Mouse (Mus musculus) heart, postnatal 0 days (tissue): ENCODE measurements around the gene Cyp2c40. TPM values are rescaled to one million over a fixed set of nuclear protein-coding genes. Genes with fewer than 3 reads are reported as not detected.

Experiments
- ATAC-seq: fragments of 200-750 bp; cut with Nextera tagmentation; 2 replicates; pipeline ENCODE4 v1.8.0; 2017; ENCODE audit warnings: low read depth, moderate number of reproducible peaks, moderate library complexity; ENCODE audit not compliant: insufficient read depth
- DNase-seq: peaks from one replicate; pipeline ENCODE4 v3.0.0-alpha.2; 2016; ENCODE audit warnings: low spot score
- H3K27ac ChIP-seq: fragments of 300-500 bp; sonication (generic); 2 replicates; pipeline ENCODE4 v1.5.1; 2014; ENCODE audit warnings: low read depth, mild to moderate bottlenecking
- H3K27me3 ChIP-seq: fragments of 300-500 bp; sonication (generic); 2 replicates; pipeline ENCODE4 v1.6.1; 2014; ENCODE audit warnings: low read length, mixed read lengths; ENCODE audit not compliant: control insufficient read depth, insufficient read depth
- H3K36me3 ChIP-seq: fragments of 300-500 bp; sonication (generic); replicated peaks from 2 replicates; pipeline ENCODE4 v1.6.1; 2014; ENCODE audit warnings: low read length, mixed read lengths; ENCODE audit not compliant: control insufficient read depth, insufficient read depth
- H3K4me1 ChIP-seq: fragments of 300-500 bp; sonication (generic); 2 replicates; pipeline ENCODE4 v1.6.1; 2014; ENCODE audit warnings: antibody characterized with exemption; ENCODE audit not compliant: control insufficient read depth, insufficient read depth
- H3K4me2 ChIP-seq: fragments of 300-500 bp; sonication (generic); 2 replicates; pipeline ENCODE4 v1.6.1; 2014; ENCODE audit warnings: low read depth, mild to moderate bottlenecking, low read length, moderate library complexity
- H3K4me3 ChIP-seq: fragments of 300-500 bp; sonication (generic); 2 replicates; pipeline ENCODE4 v1.5.1; 2014; ENCODE audit warnings: low read depth, low read length
- H3K9ac ChIP-seq: fragments of 300-500 bp; sonication (generic); replicated peaks from 2 replicates; pipeline ENCODE4 v1.6.1; 2014; ENCODE audit warnings: low read depth, low read length, mixed read lengths
- H3K9me3 ChIP-seq: fragments of 300-500 bp; sonication (generic); replicated peaks from 2 replicates; pipeline ENCODE4 v1.6.1; 2016; ENCODE audit warnings: low read length; ENCODE audit not compliant: control insufficient read depth
- CTCF ChIP-seq: IDR thresholded peaks from 2 replicates; pipeline ENCODE4 v1.5.1; 2016; ENCODE audit warnings: antibody characterized with exemption, control low read depth, low read depth
- EP300 ChIP-seq: IDR thresholded peaks from 2 replicates; pipeline ENCODE4 v1.6.1; 2016; ENCODE audit warnings: antibody characterized with exemption, low read depth
- WGBS: fragments of 180-500 bp; shearing (Covaris S2); extraction: QIAGEN DNeasy Blood & Tissue Kit; methylation state at CpG from one replicate; pipeline ENCODE4 v1.1.7; 2014; 5-methylcytosine and 5-hydroxymethylcytosine counted together
- polyA plus RNA-seq: library from polyadenylated mRNA; unstranded; fragments of >200 nt; fragmentation: Nextera tagmentation; extraction: Ambion mirVana; gene quantifications from 2 replicates; pipeline ENCODE4 v1.2.1, GENCODE M21; 2015
- total RNA-seq: library from RNA; depleted of rRNA; stranded (reverse); fragments of >200 nt; gene quantifications from 2 replicates; pipeline ENCODE4 v1.2.3, GENCODE M21; 2014; ENCODE audit warnings: low replicate concordance; rRNA removed

Gene Cyp2c40
- total and polyA plus RNA-seq, 2 experiments from 2014 or later = not detected

DNA sequence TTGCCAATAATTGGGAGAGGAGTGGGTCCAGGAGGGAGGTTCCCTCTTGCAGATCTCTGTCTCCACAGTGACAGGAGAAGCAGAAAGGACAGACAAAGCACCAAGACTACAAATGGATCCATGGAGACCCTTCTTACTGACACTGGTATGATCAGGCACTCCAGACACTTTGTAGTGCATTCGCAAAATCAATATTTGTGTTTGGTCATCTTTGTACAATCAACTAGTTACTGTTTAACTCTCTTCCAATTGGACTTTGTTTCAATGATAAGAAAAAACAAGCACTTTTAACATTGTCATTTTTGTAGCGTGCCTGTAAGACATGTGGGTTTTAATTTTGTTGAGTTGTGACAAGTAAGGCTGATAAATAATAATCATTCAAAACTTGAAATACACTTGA lies 71.7 kb downstream of the Cyp2c40 start, which contains the start of gene Cyp2c68:
Gene Cyp2c68, minus strand, starts transcription at position 135 of the 400 bp plus-strand sequence.
- no peaks in the 10 kb centered on the region for H3K27me3 ChIP-seq
- no peak within 1 kb of the TSS for H3K4me3 ChIP-seq
- no peaks in the 10 kb centered on the region for H3K36me3 ChIP-seq
- no peaks in the 10 kb centered on the region for H3K4me1 ChIP-seq
- no peak within 1 kb of the TSS for H3K27ac ChIP-seq
- no peak for DNase-seq
- TF ChIP-seq CTCF (no peak), EP300 (no peak)
- ATAC-seq = no peak
- no peaks in the 10 kb centered on the region for H3K9me3 ChIP-seq
- H3K4me2 ChIP-seq = no peak within 1 kb of the TSS
- no peak within 1 kb of the TSS for H3K9ac ChIP-seq
- WGBS = 75% methylated on average over 2 of the region's 2 CpGs

Other genes starting within 250 kb of the Cyp2c40 start
- not detected in 2 replicates for gene Cyp2c67, start 163.8 kb downstream of the Cyp2c40 start, total RNA-seq
- gene Cyp2c67, start 163.8 kb downstream of the Cyp2c40 start, polyA plus RNA-seq = not detected in 2 replicates
- not detected in 2 replicates for gene Cyp2c68, start 71.8 kb downstream of the Cyp2c40 start, total RNA-seq
- not detected in 2 replicates for gene Cyp2c68, start 71.8 kb downstream of the Cyp2c40 start, polyA plus RNA-seq
- gene Cyp2c69, start 74.0 kb upstream of the Cyp2c40 start, total RNA-seq = not detected in 2 replicates
- not detected in 2 replicates for gene Cyp2c69, start 74.0 kb upstream of the Cyp2c40 start, polyA plus RNA-seq
- gene Cyp2c37, start 179.6 kb upstream of the Cyp2c40 start, total RNA-seq = not detected in 2 replicates
- not detected in 2 replicates for gene Cyp2c37, start 179.6 kb upstream of the Cyp2c40 start, polyA plus RNA-seq